ENCODE assay signal across 9 mouse cellular contexts in genomic region chr3:127633080-127634032, GRCm38 (mm10). TPM values are rescaled to one million over a fixed set of nuclear protein-coding genes. Genes with fewer than 3 reads are reported as not detected.
DNase-seq lines count a peak whose midpoint lies in the region; ATAC-seq and TF ChIP-seq lines count a peak whose summit lies in the region.
"Had no signal": no experiment of that assay in that cellular context is flagged by ENCODE, and none has a peak within 500 bp of the region (broad histone marks: within the 10 kb centered on the region; RNA-seq: fewer than 3 reads in every experiment).

Gene Neurog2 (plus strand): TSS chr3:127633135.

- H3K4me1 ChIP-seq in forebrain, embryonic 15.5 days = peaks cover 47% of the 10 kb centered on the region
- peaks cover 32% of the 10 kb centered on the region for H3K4me1 ChIP-seq in kidney, embryonic 16.5 days (ENCODE audit: insufficient read depth, low read length)

- no peaks in the 10 kb centered on the region for H3K9me3 ChIP-seq in forebrain, embryonic 15.5 days
- H3K9me3 ChIP-seq in kidney, embryonic 16.5 days (ENCODE audit: low read length) = no peaks in the 10 kb centered on the region

- ATAC-seq in forebrain, embryonic 15.5 days (replicated peaks) = peak; percentile 64
- ATAC-seq in kidney, embryonic 16.5 days (ENCODE audit: low FRiP score, low TSS enrichment) = peak; percentile 20; the same call in 1 of the 2 replicates

- no peaks in the 10 kb centered on the region for H3K36me3 ChIP-seq in forebrain, embryonic 15.5 days
- no peaks in the 10 kb centered on the region for H3K36me3 ChIP-seq in kidney, embryonic 16.5 days (ENCODE audit: insufficient read depth, low read length)
- H3K36me3 ChIP-seq in myocyte (ENCODE audit: control insufficient read depth, insufficient read depth) = no peaks in the 10 kb centered on the region

- H3K27ac ChIP-seq in forebrain, embryonic 15.5 days (replicated peaks) = peak within 1 kb of the TSS; percentile 91
- no peak within 1 kb of the TSS for H3K27ac ChIP-seq in kidney, embryonic 16.5 days (ENCODE audit: low read length)

- H3K4me3 ChIP-seq in forebrain, embryonic 15.5 days = peak within 1 kb of the TSS; percentile 64
- H3K4me3 ChIP-seq in kidney, embryonic 16.5 days (ENCODE audit: low read length) = peak within 1 kb of the TSS; percentile 44
- no peak within 1 kb of the TSS for H3K4me3 ChIP-seq in myocyte

- peaks cover 30% of the 10 kb centered on the region for H3K27me3 ChIP-seq in forebrain, embryonic 15.5 days
- H3K27me3 ChIP-seq in kidney, embryonic 16.5 days (ENCODE audit: insufficient read depth, low read length) = peaks cover 92% of the 10 kb centered on the region
- H3K27me3 ChIP-seq in myocyte (ENCODE audit: control insufficient read depth, insufficient read depth, insufficient read length) = peaks cover 53% of the 10 kb centered on the region

- WGBS in forebrain, embryonic 15.5 days = under 1% methylated on average over 91 of the region's 92 CpGs
- WGBS in kidney, embryonic 16.5 days = under 1% methylated on average over 92 of the region's 92 CpGs

- no peaks in the 10 kb centered on the region for H3K79me2 ChIP-seq in myocyte (ENCODE audit: control insufficient read depth, insufficient read depth)

- peak within 1 kb of the TSS; percentile 61 for H3K9ac ChIP-seq in forebrain, embryonic 15.5 days (replicated peaks)
- 0 out of 2 replicates have a peak within 1 kb of the TSS, but pooled peaks have one; percentile 19 for H3K9ac ChIP-seq in kidney, embryonic 16.5 days (replicated peaks; ENCODE audit: low read length)

- no peak within 1 kb of the TSS for H3ac ChIP-seq in myocyte (ENCODE audit: control insufficient read depth, insufficient read length)

- peak; percentile 45 for DNase-seq in adrenal gland, adult 2 months
- DNase-seq in adrenal gland, adult 8-10 months = no peak
- peak; percentile 30 for DNase-seq in right cerebral cortex, postnatal 14 days
- DNase-seq in right cerebral cortex, postnatal 10 days (ENCODE audit: low spot score in 2 of 2) = no peak
- no peak for DNase-seq in urinary bladder, postnatal 4 days (ENCODE audit: low spot score in 2 of 2)

- no peak for TF ChIP-seq POLR2A in myocyte (IDR thresholded peaks at IDR 0.05; ENCODE audit: insufficient read length, low read depth)

- H3K4me2 ChIP-seq in forebrain, embryonic 15.5 days (replicated peaks) = peak within 1 kb of the TSS; percentile 59
- peak within 1 kb of the TSS; percentile 65 for H3K4me2 ChIP-seq in kidney, embryonic 16.5 days (replicated peaks; ENCODE audit: low read depth, low read length)
- peak within 1 kb of the TSS; percentile 87 for H3K4me2 ChIP-seq in myocyte (ENCODE audit: low read depth)

TF ChIP-seq in myocyte, 11 proteins besides CTCF, POLR2A, EP300 and RAD21:
- no peak for TF ChIP-seq POLR2AphosphoS2 (IDR thresholded peaks at IDR 0.05; ENCODE audit: insufficient read length, low read depth)
- no peak for TF ChIP-seq SRF (IDR thresholded peaks at IDR 0.05; ENCODE audit: control insufficient read depth, insufficient read length, low read depth)
- TF ChIP-seq TCF12 (IDR thresholded peaks at IDR 0.05; ENCODE audit: insufficient read depth, poor library complexity, severe bottlenecking) = no peak
- TF ChIP-seq MYOD1 (IDR thresholded peaks at IDR 0.05; ENCODE audit: control insufficient read depth in 1 of 3, insufficient read length in 2 of 3, low read depth in 2 of 3) = no peak
- TF ChIP-seq MYOG (IDR thresholded peaks at IDR 0.05; ENCODE audit: control insufficient read depth in 1 of 3, insufficient read depth in 1 of 3, insufficient read length in 2 of 3, low read depth in 2 of 3) = no peak
- TF ChIP-seq USF1 (IDR thresholded peaks at IDR 0.05; ENCODE audit: low read depth) = no peak
- TF ChIP-seq REST (IDR thresholded peaks at IDR 0.05; ENCODE audit: insufficient read depth, insufficient read length) = no peak
- no peak for TF ChIP-seq TCF3 (IDR thresholded peaks at IDR 0.05; ENCODE audit: insufficient read length, low read depth)
- TF ChIP-seq CEBPB (IDR thresholded peaks at IDR 0.05; ENCODE audit: insufficient read depth, poor library complexity, severe bottlenecking) = no peak
- no peak for TF ChIP-seq E2F4 (IDR thresholded peaks at IDR 0.05; ENCODE audit: insufficient read depth)
- TF ChIP-seq MAX (IDR thresholded peaks at IDR 0.05; ENCODE audit: low read depth) = no peak

RNA-seq across cellular contexts. Expression of gene Neurog2, which starts in this region (rescaled TPM):
- total RNA-seq in adrenal gland, adult 2 months (2021) = not detected
- polyA plus RNA-seq in adrenal gland, adult 2 months (2012; rRNA removed) = not detected in 2 replicates
- not detected for total RNA-seq in adrenal gland, adult 8-10 months (2022)
- 89.7 and 111 TPM in 2 replicates for polyA plus RNA-seq in forebrain, embryonic 15.5 days (2015; fragmentation: Nextera tagmentation; extraction: Ambion mirVana)
- polyA plus RNA-seq in kidney, embryonic 16.5 days (2015; fragmentation: Nextera tagmentation; extraction: Ambion mirVana) = not detected in 2 replicates
- not detected for polyA plus RNA-seq in myocyte (2012; fragmentation: generic; extraction: Trizol)
- total RNA-seq: heart, adult 18-20 months had no signal

Comparison
In these comparisons a context has a peak if more than half of its experiments do, and no peak if none do; other contexts are left out.
1. RNA of gene Neurog2 (polyA plus RNA-seq): 89.7 to 111 TPM in forebrain, embryonic 15.5 days; not detected in adrenal gland, adult 2 months, not detected in kidney, embryonic 16.5 days and not detected in myocyte (single experiment); every median in the first group is over 10 times any median in the second.
2. Peak in DNase-seq in adrenal gland, adult 2 months; RNA of the gene not detected or under 1 TPM.
3. Peak in ATAC-seq, H3K4me3 ChIP-seq, H3K9ac ChIP-seq and H3K4me2 ChIP-seq in kidney, embryonic 16.5 days; RNA of the gene not detected or under 1 TPM.
4. Peak in every context shown above with its lines, with median percentiles within 50 percentile points of each other: H3K4me2 ChIP-seq.